Mouse (Mus musculus): ENCODE data around the gene Slc25a45.

The Slc25a45 gene

GRCm38 (mm10) chr19:5840890-5841388, 36.7 kb upstream of the Slc25a45 start:
- DNase-seq (ENCODE audit: low spot score) = no peak

GRCm38 (mm10) chr19:5841389-5841946, 36.1 kb upstream of the Slc25a45 start:
- DNase-seq (ENCODE audit: low spot score) = no peak

- DNase-seq (ENCODE audit: low spot score) = no peak
These were observed 35.4 kb upstream of the Slc25a45 start for GRCm38 (mm10) chr19:5841999-5842784.

GRCm38 (mm10) chr19:5842785-5843730, 34.5 kb upstream of the Slc25a45 start:
- DNase-seq (ENCODE audit: low spot score) = peak; percentile 52

- peak; percentile 40 for DNase-seq (ENCODE audit: low spot score)
These were observed 33.6 kb upstream of the Slc25a45 start for GRCm38 (mm10) chr19:5843781-5844691.

- peak; percentile 37 for DNase-seq (ENCODE audit: low spot score)
These were observed 32.7 kb upstream of the Slc25a45 start for GRCm38 (mm10) chr19:5844831-5845318.

- peak; percentile 96 for DNase-seq (ENCODE audit: low spot score)
These were observed 32.1 kb upstream of the Slc25a45 start for GRCm38 (mm10) chr19:5845319-5846135.

- DNase-seq (ENCODE audit: low spot score) = no peak
These were observed 31.5 kb upstream of the Slc25a45 start for GRCm38 (mm10) chr19:5846154-5846553.

- peak; percentile 95 for DNase-seq (ENCODE audit: low spot score)
These were observed 30.9 kb upstream of the Slc25a45 start for GRCm38 (mm10) chr19:5846557-5847305.

GRCm38 (mm10) chr19:5847306-5847796, 30.3 kb upstream of the Slc25a45 start:
- peak; percentile 43 for DNase-seq (ENCODE audit: low spot score)

- DNase-seq (ENCODE audit: low spot score) = peak; percentile 71
These were observed 29.4 kb upstream of the Slc25a45 start for GRCm38 (mm10) chr19:5848032-5848825.

- peak; percentile 63 for DNase-seq (ENCODE audit: low spot score)
These were observed 28.6 kb upstream of the Slc25a45 start for GRCm38 (mm10) chr19:5848826-5849672.

GRCm38 (mm10) chr19:5849843-5850527, 27.6 kb upstream of the Slc25a45 start:
- DNase-seq (ENCODE audit: low spot score) = peak; percentile 88

- DNase-seq (ENCODE audit: low spot score) = no peak
These were observed 26.7 kb upstream of the Slc25a45 start for GRCm38 (mm10) chr19:5850860-5851259.

- no peak for DNase-seq (ENCODE audit: low spot score)
These were observed 26.1 kb upstream of the Slc25a45 start for GRCm38 (mm10) chr19:5851481-5851971.

- DNase-seq (ENCODE audit: low spot score) = no peak
These were observed 25.4 kb upstream of the Slc25a45 start for GRCm38 (mm10) chr19:5852035-5852722.

All from yolk sac, embryonic 10.5 days (tissue).